Mouse (Mus musculus) natural killer cell, adult 2 months (primary cell): ENCODE results near the gene Spout1.
"Not testable (repeated sequence)": the region's sequence is repeated elsewhere in the genome, so short reads cannot be mapped to it uniquely, and the experiment has no call there.

Experiments
- DNase-seq, 2 experiments: peaks; one replicate each; pipeline ENCODE4 v3.0.0; 2022; ENCODE audit warnings: low spot score in 2 of 2

Spout1 gene

GRCm38 (mm10) chr2:30178711-30179110 is 452 bp upstream of the Spout1 start:
- not testable (repeated sequence) for DNase-seq

GRCm38 (mm10) chr2:30176561-30176960 is 1.7 kb downstream of the Spout1 start:
- DNase-seq: no peak

- DNase-seq: no peak
Measured at GRCm38 (mm10) chr2:30175897-30176296, 2.4 kb downstream of the Spout1 start.

GRCm38 (mm10) chr2:30173541-30174240 is 4.6 kb downstream of the Spout1 start:
- no peak for DNase-seq

- no peak for DNase-seq
Measured at GRCm38 (mm10) chr2:30171997-30172382, 6.3 kb downstream of the Spout1 start.

- peak; percentile 66 to 68 for DNase-seq
Measured at GRCm38 (mm10) chr2:30171371-30171996, 6.8 kb downstream of the Spout1 start, which contains the start of gene Endog. TSS of gene Endog (plus strand) at chr2:30171493.

GRCm38 (mm10) chr2:30166677-30167076 is 11.6 kb downstream of the Spout1 start:
- no peak for DNase-seq

- DNase-seq: no peak
Measured at GRCm38 (mm10) chr2:30164340-30164932, 13.8 kb downstream of the Spout1 start.

- no peak for DNase-seq
Measured at GRCm38 (mm10) chr2:30161809-30162208, 16.4 kb downstream of the Spout1 start.

GRCm38 (mm10) chr2:30159871-30160270 is 18.4 kb downstream of the Spout1 start:
- DNase-seq: not testable (repeated sequence)

GRCm38 (mm10) chr2:30152616-30153015 is 25.6 kb downstream of the Spout1 start:
- no peak for DNase-seq

GRCm38 (mm10) chr2:30151840-30152239 is 26.4 kb downstream of the Spout1 start:
- DNase-seq: no peak

GRCm38 (mm10) chr2:30147466-30147865 is 30.8 kb downstream of the Spout1 start:
- DNase-seq: no peak

- DNase-seq: no peak
Measured at GRCm38 (mm10) chr2:30144436-30144835, 33.8 kb downstream of the Spout1 start.

GRCm38 (mm10) chr2:30140021-30140420 is 38.2 kb downstream of the Spout1 start:
- not testable (repeated sequence) for DNase-seq

- DNase-seq: no peak
Measured at GRCm38 (mm10) chr2:30136458-30136857, 41.8 kb downstream of the Spout1 start.

- DNase-seq: no peak
Measured at GRCm38 (mm10) chr2:30134928-30135620, 43.2 kb downstream of the Spout1 start.

- no peak for DNase-seq
Measured at GRCm38 (mm10) chr2:30134378-30134711, 43.9 kb downstream of the Spout1 start.

- peak; percentile 99 for DNase-seq
Measured at GRCm38 (mm10) chr2:30133613-30134377, 44.5 kb downstream of the Spout1 start, which contains the start of gene Tbc1d13. TSS of gene Tbc1d13 (plus strand) at chr2:30133746.

- no peak for DNase-seq
Measured at GRCm38 (mm10) chr2:30132801-30133612, 45.3 kb downstream of the Spout1 start.

- DNase-seq: peak in 1 of 2 experiments; percentile 27
Measured at GRCm38 (mm10) chr2:30131240-30131639, 47.0 kb downstream of the Spout1 start.
